In the genomic region with DNA sequence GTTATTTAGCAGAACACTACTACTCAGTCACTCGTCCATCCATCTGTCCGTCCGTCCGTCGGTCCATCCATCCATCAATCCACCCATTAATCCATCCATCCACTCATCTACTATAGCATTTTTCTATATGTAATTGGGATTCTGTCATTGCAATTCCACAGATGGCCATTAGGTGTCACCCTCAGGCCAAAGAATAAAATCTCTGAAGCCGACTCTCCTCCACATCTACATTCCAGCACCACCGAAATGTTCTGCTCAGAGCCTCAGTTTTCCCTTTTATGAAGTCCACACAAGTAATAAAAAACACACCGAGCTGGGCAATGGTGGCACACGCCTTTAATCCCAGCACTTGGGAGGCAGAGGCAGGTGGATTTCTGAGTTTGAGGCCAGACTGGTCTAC, we compare ENCODE assay signal across 10 mouse cellular contexts. TPM values are rescaled to one million over a fixed set of nuclear protein-coding genes. Genes with fewer than 3 reads are reported as not detected.
DNase-seq lines count a peak whose midpoint lies in the region; ATAC-seq and TF ChIP-seq lines count a peak whose summit lies in the region.
"Had no signal": no experiment of that assay in that cellular context is flagged by ENCODE, and none has a peak within 500 bp of the region (broad histone marks: within the 10 kb centered on the region; RNA-seq: fewer than 3 reads in every experiment).

No protein-coding gene starts in this region.

- DNase-seq in kidney, adult 11 months, result peak; percentile 30
- DNase-seq in Muller cell, postnatal 12 days (ENCODE audit: inconsistent ontology term), result peak; percentile 62
- peak; percentile 87 for DNase-seq in embryonic facial prominence, embryonic 11.5 days (ENCODE audit: low spot score)
- peak; percentile 78 for DNase-seq in limb, embryonic 14.5 days (ENCODE audit: low spot score)
- peak; percentile 71 for DNase-seq in right cerebral cortex, postnatal 4 days
- no peak for DNase-seq in gastrocnemius, postnatal 10 days

- peaks cover 12% of the 10 kb centered on the region for H3K4me1 ChIP-seq in kidney, embryonic 15.5 days
- H3K4me1 ChIP-seq in embryonic facial prominence, embryonic 11.5 days (ENCODE audit: control insufficient read depth, insufficient read depth, low read length), result peaks cover 6% of the 10 kb centered on the region; the same call in 1 of the 2 replicates
- H3K4me1 ChIP-seq in limb, embryonic 14.5 days (ENCODE audit: control insufficient read depth, insufficient read depth, low read length), result peaks cover 11% of the 10 kb centered on the region

- no peak overlapping the region for H3K4me2 ChIP-seq in kidney, embryonic 15.5 days
- no peak overlapping the region for H3K4me2 ChIP-seq in embryonic facial prominence, embryonic 11.5 days (ENCODE audit: low read depth, low read length)
- no peak overlapping the region for H3K4me2 ChIP-seq in limb, embryonic 14.5 days (replicated peaks; ENCODE audit: low read depth, low read length, severe bottlenecking)

- TF ChIP-seq POLR2A in limb, embryonic 14.5 days (IDR thresholded peaks at IDR 0.05; ENCODE audit: borderline replicate concordance, extremely low read depth, insufficient read depth, insufficient read length), result no peak

- H3K9me3 ChIP-seq in kidney, embryonic 15.5 days (replicated peaks), result no peaks in the 10 kb centered on the region
- no peaks in the 10 kb centered on the region for H3K9me3 ChIP-seq in embryonic facial prominence, embryonic 11.5 days (replicated peaks; ENCODE audit: control insufficient read depth, low read length)
- H3K9me3 ChIP-seq in limb, embryonic 14.5 days (ENCODE audit: control insufficient read depth, low read length), result no peaks in the 10 kb centered on the region

- no peak overlapping the region for H3K9ac ChIP-seq in kidney, embryonic 15.5 days
- no peak overlapping the region for H3K9ac ChIP-seq in embryonic facial prominence, embryonic 11.5 days (replicated peaks; ENCODE audit: low read length)
- H3K9ac ChIP-seq in limb, embryonic 14.5 days (ENCODE audit: low read depth, low read length, severe bottlenecking), result no peak overlapping the region

- no peak overlapping the region for H3K27ac ChIP-seq in kidney, embryonic 15.5 days
- no peak overlapping the region for H3K27ac ChIP-seq in embryonic facial prominence, embryonic 11.5 days (replicated peaks; ENCODE audit: low read depth, low read length)
- H3K27ac ChIP-seq in limb, embryonic 14.5 days (replicated peaks; ENCODE audit: low read depth, low read length), result no peak overlapping the region
- H3K27ac ChIP-seq: macrophage had no signal

- H3K27me3 ChIP-seq in kidney, embryonic 15.5 days, result peaks cover 72% of the 10 kb centered on the region
- peaks cover 20% of the 10 kb centered on the region for H3K27me3 ChIP-seq in embryonic facial prominence, embryonic 11.5 days (ENCODE audit: control insufficient read depth, insufficient read depth, low read length)
- peaks cover 24% of the 10 kb centered on the region for H3K27me3 ChIP-seq in limb, embryonic 14.5 days (ENCODE audit: control insufficient read depth, insufficient read depth, low read length)

- H3K4me3 ChIP-seq in kidney, embryonic 15.5 days (replicated peaks), result no peak overlapping the region
- no peak overlapping the region for H3K4me3 ChIP-seq in embryonic facial prominence, embryonic 11.5 days (ENCODE audit: low read depth, low read length)
- H3K4me3 ChIP-seq in limb, embryonic 14.5 days (replicated peaks; ENCODE audit: low read length), result no peak overlapping the region

- H3K36me3 ChIP-seq in kidney, embryonic 15.5 days, result no peaks in the 10 kb centered on the region
- no peaks in the 10 kb centered on the region for H3K36me3 ChIP-seq in embryonic facial prominence, embryonic 11.5 days (replicated peaks; ENCODE audit: control insufficient read depth, insufficient read depth, low read depth, low read length)
- no peaks in the 10 kb centered on the region for H3K36me3 ChIP-seq in limb, embryonic 14.5 days (ENCODE audit: control insufficient read depth, insufficient read depth, low read length)

- ATAC-seq in kidney, embryonic 15.5 days (replicated peaks; ENCODE audit: low FRiP score), result no peak
- ATAC-seq in CD4-positive, CD25-positive, alpha-beta regulatory T cell, adult 4 months, result peak; percentile 24
- no peak for ATAC-seq in embryonic facial prominence, embryonic 11.5 days (replicated peaks; ENCODE audit: insufficient number of reproducible peaks, low FRiP score, low TSS enrichment, low read depth)
- ATAC-seq in limb, embryonic 14.5 days (ENCODE audit: low FRiP score, low read depth), result no peak

- 1% methylated on average over 9 of the region's 9 CpGs for WGBS in kidney, embryonic 15.5 days
- WGBS in embryonic facial prominence, embryonic 11.5 days, result 4% methylated on average over 9 of the region's 9 CpGs
- WGBS in limb, embryonic 14.5 days, result 2% methylated on average over 9 of the region's 9 CpGs

RNA-seq across cellular contexts. Expression of a gene that starts 3.6 kb away (rescaled TPM):
- 0.18 TPM in 1 of 2 replicates, not detected in the other for polyA plus RNA-seq in kidney, embryonic 15.5 days (2015; fragmentation: Nextera tagmentation; extraction: Ambion mirVana)
- polyA plus RNA-seq in CD4-positive, CD25-positive, alpha-beta regulatory T cell, adult 4 months (2017; shearing (Covaris generic)), result under 1 TPM; 0.31 to 0.44 TPM
- not detected in 2 replicates for polyA plus RNA-seq in embryonic facial prominence, embryonic 11.5 days (2014; fragmentation: Nextera tagmentation; extraction: Ambion mirVana)
- 0.31 and 0.43 TPM in 2 replicates for polyA plus RNA-seq in limb, embryonic 14.5 days (2012; rRNA removed)
- polyA plus RNA-seq in limb, embryonic 14.5 days (2014; fragmentation: Nextera tagmentation; extraction: Ambion mirVana), result 0.64 and 0.87 TPM in 2 replicates
- total RNA-seq in gastrocnemius, postnatal 10 days (2021), result 1 to 10 TPM; 1.7 to 1.8 TPM
- polyA plus RNA-seq: macrophage had no signal

RNA-seq across cellular contexts. Expression of a gene that starts 14.6 kb away (rescaled TPM):
- polyA plus RNA-seq in kidney, embryonic 15.5 days (2015; fragmentation: Nextera tagmentation; extraction: Ambion mirVana), result not detected in 2 replicates
- polyA plus RNA-seq in CD4-positive, CD25-positive, alpha-beta regulatory T cell, adult 4 months (2017; shearing (Covaris generic)), result not detected
- polyA plus RNA-seq in embryonic facial prominence, embryonic 11.5 days (2014; fragmentation: Nextera tagmentation; extraction: Ambion mirVana), result not detected in 2 replicates
- polyA plus RNA-seq in limb, embryonic 14.5 days (2012; rRNA removed), result not detected in 2 replicates
- not detected in 2 replicates for polyA plus RNA-seq in limb, embryonic 14.5 days (2014; fragmentation: Nextera tagmentation; extraction: Ambion mirVana)
- total RNA-seq in gastrocnemius, postnatal 10 days (2021), result not detected
- polyA plus RNA-seq: frontal cortex, adult 2 months; macrophage had no signal

RNA-seq across cellular contexts. Expression of a gene that starts 15.4 kb away (rescaled TPM):
- polyA plus RNA-seq in kidney, embryonic 15.5 days (2015; fragmentation: Nextera tagmentation; extraction: Ambion mirVana), result 41.0 and 47.9 TPM in 2 replicates
- 1 to 10 TPM; 1.3 to 2.6 TPM for polyA plus RNA-seq in CD4-positive, CD25-positive, alpha-beta regulatory T cell, adult 4 months (2017; shearing (Covaris generic))
- polyA plus RNA-seq in embryonic facial prominence, embryonic 11.5 days (2014; fragmentation: Nextera tagmentation; extraction: Ambion mirVana), result 47.4 and 49.4 TPM in 2 replicates
- polyA plus RNA-seq in limb, embryonic 14.5 days (2012; rRNA removed), result 73.0 and 81.8 TPM in 2 replicates
- polyA plus RNA-seq in limb, embryonic 14.5 days (2014; fragmentation: Nextera tagmentation; extraction: Ambion mirVana), result 57.7 and 60.9 TPM in 2 replicates
- total RNA-seq in gastrocnemius, postnatal 10 days (2021), result 10 to 100 TPM; 29.8 to 30.4 TPM

RNA-seq across cellular contexts. Expression of a gene that starts 21.8 kb away (rescaled TPM):
- polyA plus RNA-seq in kidney, embryonic 15.5 days (2015; fragmentation: Nextera tagmentation; extraction: Ambion mirVana), result 563 and 597 TPM in 2 replicates
- polyA plus RNA-seq in CD4-positive, CD25-positive, alpha-beta regulatory T cell, adult 4 months (2017; shearing (Covaris generic)), result 1,000 to 10,000 TPM in 1 of 2 experiments, 100 to 1,000 TPM in 1; 934 to 1,665 TPM
- 417 and 424 TPM in 2 replicates for polyA plus RNA-seq in embryonic facial prominence, embryonic 11.5 days (2014; fragmentation: Nextera tagmentation; extraction: Ambion mirVana)
- polyA plus RNA-seq in limb, embryonic 14.5 days (2012; rRNA removed), result 1,329 and 1,559 TPM in 2 replicates
- polyA plus RNA-seq in limb, embryonic 14.5 days (2014; fragmentation: Nextera tagmentation; extraction: Ambion mirVana), result 544 and 581 TPM in 2 replicates
- total RNA-seq in gastrocnemius, postnatal 10 days (2021), result 1,000 to 10,000 TPM in 1 of 2 experiments, 100 to 1,000 TPM in 1; 974 to 1,018 TPM

RNA-seq across cellular contexts. Expression of a gene that starts 30.5 kb away (rescaled TPM):
- 48.6 and 51.2 TPM in 2 replicates for polyA plus RNA-seq in kidney, embryonic 15.5 days (2015; fragmentation: Nextera tagmentation; extraction: Ambion mirVana)
- 10 to 100 TPM; 17.1 to 20.0 TPM for polyA plus RNA-seq in CD4-positive, CD25-positive, alpha-beta regulatory T cell, adult 4 months (2017; shearing (Covaris generic))
- 36.1 and 46.5 TPM in 2 replicates for polyA plus RNA-seq in embryonic facial prominence, embryonic 11.5 days (2014; fragmentation: Nextera tagmentation; extraction: Ambion mirVana)
- 35.1 and 49.4 TPM in 2 replicates for polyA plus RNA-seq in limb, embryonic 14.5 days (2012; rRNA removed)
- 40.4 and 44.2 TPM in 2 replicates for polyA plus RNA-seq in limb, embryonic 14.5 days (2014; fragmentation: Nextera tagmentation; extraction: Ambion mirVana)
- 10 to 100 TPM; 10.7 to 13.8 TPM for total RNA-seq in gastrocnemius, postnatal 10 days (2021)

Comparison
In these comparisons a context has a peak if more than half of its experiments do, and no peak if none do; other contexts are left out.
1. RNA of a gene that starts 15.4 kb away (polyA plus RNA-seq): 57.7 to 81.8 TPM in limb, embryonic 14.5 days, 41.0 to 47.9 TPM in kidney, embryonic 15.5 days and 47.4 to 49.4 TPM in embryonic facial prominence, embryonic 11.5 days; 1.3 to 2.6 TPM in CD4-positive, CD25-positive, alpha-beta regulatory T cell, adult 4 months; every median in the first group is over 10 times any median in the second.